Mouse (Mus musculus): Measurements from ENCODE around the gene Aff1.

Gene Aff1

DNA sequence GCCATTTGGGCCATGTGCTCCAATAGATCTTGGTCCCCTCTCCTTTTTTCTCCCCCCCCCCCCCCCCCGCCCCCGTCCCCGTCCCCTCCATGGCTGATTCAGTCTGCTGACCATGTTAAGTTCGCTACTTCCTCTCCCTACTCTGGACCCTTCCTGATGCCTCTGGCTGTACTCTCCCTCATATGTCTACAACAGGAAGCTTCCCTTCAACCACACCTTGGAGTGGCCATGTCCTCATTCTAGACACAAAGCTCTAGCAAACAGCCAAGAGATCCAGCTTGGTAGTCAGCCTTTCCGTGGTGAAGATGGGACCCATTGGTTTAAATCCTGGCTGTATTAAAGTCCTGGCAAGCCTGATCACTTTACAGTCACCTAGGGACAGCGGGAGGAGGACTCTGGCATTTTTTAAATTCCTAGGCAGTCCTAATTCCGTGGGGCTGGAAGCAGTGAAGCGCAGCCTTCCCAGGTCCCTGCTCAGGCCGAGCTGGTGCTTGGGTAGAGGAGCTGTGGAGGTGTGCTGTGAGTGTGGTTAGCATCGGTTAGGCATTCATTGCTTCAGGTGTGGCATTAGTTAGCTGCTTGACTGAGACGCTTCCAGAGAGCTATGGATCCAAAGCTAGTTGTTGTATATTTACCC, 144.1 kb downstream of the Aff1 start:
- no peak for DNase-seq (ENCODE audit: low spot score in 2 of 2)

DNA sequence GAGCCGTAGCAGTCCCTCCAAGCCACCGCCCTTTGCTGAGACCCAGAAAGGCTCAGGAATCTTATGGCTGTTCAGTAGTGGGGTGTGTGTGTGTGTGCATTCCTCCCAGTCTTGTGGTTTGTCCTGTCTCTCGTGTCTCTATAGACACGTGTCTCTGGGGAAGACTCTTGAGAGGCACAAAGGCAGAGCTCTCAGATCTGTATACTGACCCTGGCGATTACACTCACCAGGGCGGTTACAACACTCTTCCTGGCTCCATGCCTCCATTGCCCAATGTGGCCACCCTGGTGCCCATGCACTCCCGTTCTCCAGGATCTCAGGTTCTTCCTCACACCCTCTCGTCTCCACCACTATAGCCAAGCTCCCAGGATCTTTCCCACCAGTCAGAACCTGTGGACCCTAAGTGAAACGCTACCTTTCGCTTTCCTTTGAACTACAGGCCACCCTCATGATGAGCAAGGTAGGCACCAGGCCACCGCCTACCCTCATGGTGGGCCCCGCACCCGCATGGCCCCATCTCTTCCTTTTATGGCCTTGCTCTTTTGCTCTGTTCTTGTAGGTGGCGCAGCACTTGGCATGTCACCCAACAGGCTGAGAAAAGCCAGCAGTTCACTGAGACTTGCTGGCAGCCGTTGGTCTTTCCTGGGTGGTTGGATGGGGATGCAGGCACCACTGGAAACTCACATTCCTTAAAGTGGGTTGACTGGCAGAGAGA, 146.5 kb downstream of the Aff1 start:
- no peak for DNase-seq (ENCODE audit: low spot score in 2 of 2)

- no peak for DNase-seq (ENCODE audit: low spot score in 2 of 2)
Measured at GRCm38 (mm10) chr5:103839265-103839626, 147.1 kb downstream of the Aff1 start.

DNA sequence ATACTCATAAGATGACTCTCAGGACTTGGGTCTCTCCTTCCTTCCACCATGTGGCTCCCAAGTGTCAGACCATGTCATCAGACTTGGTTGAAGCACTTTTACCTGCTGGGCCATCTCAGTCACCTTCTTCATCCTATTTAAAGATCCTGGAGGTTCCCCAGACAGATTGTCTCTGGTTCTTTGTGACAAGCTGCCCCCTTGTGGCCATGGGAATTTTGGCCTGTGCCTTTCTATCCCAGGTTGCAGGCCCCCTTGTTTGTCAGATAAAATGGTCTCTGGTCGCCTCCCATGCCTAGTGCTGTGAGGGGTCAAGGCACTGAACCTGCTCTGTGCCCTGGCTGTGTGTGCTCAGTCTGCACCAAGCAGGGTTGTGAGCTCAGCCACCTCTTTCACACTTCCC, 151.8 kb downstream of the Aff1 start:
- DNase-seq (ENCODE audit: low spot score in 2 of 2) = peak in 1 of 2 experiments; percentile 63

GRCm38 (mm10) chr5:103845418-103846153, 153.4 kb downstream of the Aff1 start:
- peak in 1 of 2 experiments; percentile 84 for DNase-seq (ENCODE audit: low spot score in 2 of 2)

DNA sequence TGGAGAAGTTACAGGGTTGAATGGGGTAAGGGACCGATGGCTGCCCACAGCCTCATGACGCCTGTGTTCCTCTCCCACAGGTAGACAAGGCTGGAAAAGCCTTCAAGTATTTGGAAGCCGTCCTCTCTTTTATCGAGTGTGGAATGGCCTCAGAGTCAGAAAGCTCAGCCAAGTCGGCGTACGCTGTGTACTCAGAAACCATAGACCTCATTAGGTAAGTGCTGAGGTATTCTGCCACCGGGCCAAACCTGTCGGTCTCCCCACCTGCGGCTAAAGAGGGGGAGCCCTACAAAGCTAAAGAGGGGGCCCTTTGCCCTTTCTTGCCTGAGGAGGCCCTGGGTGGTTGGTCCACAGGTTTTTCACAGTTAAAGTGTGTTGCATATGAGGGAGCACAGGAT, 154.0 kb downstream of the Aff1 start:
- no peak for DNase-seq (ENCODE audit: low spot score in 2 of 2)

GRCm38 (mm10) chr5:103846609-103847008, 154.4 kb downstream of the Aff1 start:
- DNase-seq (ENCODE audit: low spot score in 2 of 2) = no peak

GRCm38 (mm10) chr5:103848546-103848945, 156.4 kb downstream of the Aff1 start:
- no peak for DNase-seq (ENCODE audit: low spot score in 2 of 2)

DNA sequence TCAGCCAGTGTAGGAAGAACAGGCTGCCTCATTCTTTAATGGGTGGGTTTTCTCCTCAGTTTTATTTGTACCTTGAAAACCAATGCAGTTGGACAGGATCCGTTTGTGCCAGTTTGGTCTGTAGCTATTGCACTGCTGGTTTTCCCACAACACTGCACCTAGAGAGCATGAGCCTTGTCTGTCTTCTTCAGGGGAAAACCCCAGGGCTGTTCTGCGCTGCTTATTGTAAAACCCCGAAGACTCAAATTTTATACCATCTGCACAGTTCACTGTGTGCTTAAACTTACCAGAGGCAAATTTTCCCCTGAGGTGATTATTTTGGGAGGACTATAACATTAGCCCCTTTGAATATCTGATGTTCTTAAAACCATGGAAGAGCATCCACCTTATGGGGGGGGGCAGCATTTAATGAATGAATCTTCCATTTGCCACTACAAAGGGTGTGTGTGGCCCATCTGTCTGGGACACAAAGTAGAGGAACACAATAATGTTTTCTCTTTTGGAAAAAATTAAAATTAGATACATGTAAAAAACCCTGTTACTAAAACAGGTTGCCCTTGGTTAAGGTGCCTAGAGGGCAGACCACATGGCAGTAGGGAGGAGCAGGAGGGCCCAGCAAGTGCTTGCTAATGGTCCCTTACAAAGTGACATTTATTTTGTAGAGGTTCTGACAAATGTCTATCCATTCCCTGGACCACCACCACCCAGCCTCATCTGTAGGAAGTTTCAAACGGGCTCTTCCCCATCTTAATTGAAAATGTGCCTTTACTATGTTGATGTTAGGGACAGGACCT, 160.8 kb downstream of the Aff1 start:
- no peak for DNase-seq (ENCODE audit: low spot score in 2 of 2)

GRCm38 (mm10) chr5:103854041-103854806, 162.1 kb downstream of the Aff1 start:
- DNase-seq (ENCODE audit: low spot score in 2 of 2) = peak in 1 of 2 experiments; percentile 50

DNA sequence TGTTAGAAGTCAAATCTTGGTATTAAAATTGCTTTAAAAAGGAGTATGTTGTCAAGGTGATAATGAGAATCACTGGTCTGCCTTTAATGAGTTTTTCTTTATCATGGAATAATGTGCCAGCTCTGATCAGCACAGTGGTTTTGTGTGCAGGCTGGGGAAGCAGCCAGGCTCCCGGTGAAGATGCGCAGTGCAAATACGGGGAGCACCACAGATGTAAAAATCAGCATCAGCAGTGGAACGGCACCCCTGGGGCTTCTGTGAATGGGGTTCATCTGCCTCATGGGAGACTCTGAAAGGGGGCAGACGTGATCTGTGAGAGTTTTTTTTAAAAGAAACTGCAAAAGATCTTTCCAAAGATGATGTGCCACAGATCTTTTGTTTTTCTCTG, 162.6 kb downstream of the Aff1 start:
- DNase-seq (ENCODE audit: low spot score in 2 of 2) = no peak

DNA sequence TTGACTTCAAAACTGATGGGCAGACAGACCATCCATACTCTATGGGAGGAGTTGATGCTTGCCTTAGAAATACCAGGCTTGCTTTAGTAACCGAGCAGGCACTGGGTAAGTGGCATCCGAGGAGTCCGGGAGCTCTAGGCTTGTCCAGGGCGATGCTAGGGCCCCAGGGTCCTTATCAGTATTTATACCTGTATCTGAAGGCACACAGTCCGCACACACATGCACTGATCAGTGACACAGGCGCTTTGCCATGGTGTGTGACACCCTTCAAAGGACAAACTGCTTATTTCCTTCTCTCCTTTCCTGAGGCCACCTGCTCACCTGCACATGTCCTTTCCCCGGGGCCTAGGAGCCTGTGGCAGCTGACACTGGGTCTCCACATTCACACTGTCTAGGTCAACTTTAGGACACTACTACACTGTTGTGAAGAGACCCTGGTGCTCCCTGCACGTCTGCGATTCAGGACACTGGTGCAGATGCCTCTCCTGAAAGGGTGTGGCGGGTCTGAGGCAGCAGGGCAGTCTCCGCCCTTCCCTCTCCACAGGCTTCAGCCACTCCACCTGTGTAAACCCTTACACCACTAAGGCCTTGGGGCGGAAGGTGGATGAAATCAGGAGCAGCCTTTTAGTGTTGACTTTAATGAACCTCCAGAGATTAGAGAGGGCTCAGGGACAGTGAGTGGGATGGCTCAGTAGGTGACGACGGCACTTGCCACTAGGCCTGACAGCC, 163.5 kb downstream of the Aff1 start:
- DNase-seq (ENCODE audit: low spot score in 2 of 2) = no peak

DNA sequence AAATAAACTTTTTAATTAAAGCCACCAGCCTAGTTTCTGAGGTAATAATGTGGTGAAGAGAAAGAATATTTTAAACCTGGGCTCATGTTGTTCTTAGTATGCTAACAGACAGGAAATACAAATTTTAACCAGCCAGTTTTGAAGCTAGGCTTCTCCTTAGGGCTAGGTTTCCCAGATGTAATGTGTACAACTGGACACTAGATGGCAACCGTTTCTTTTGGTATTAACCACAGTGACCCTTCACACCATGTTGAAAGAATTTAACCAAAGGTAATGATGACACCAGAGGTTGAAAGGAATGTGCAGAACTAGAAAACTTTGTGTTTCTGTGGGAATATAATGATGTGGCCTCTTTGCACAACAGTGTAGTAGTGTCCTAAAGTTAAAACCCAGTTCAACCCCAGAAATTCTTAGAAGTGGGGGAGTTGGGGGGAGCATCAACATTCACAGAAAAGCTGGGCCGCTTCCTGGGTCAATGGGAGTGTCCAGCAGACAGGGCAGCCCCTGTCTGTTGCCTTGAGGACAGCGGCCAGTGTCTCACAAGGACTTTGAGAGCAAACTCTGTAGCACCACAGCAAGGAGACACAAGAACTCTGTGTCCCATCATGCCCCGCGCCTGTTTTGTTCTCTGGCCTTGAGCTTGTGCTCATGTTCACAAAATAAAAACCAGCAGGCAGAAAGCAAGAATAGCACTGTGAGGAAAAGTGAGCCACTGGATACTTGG, 164.3 kb downstream of the Aff1 start:
- no peak for DNase-seq (ENCODE audit: low spot score in 2 of 2)

DNA sequence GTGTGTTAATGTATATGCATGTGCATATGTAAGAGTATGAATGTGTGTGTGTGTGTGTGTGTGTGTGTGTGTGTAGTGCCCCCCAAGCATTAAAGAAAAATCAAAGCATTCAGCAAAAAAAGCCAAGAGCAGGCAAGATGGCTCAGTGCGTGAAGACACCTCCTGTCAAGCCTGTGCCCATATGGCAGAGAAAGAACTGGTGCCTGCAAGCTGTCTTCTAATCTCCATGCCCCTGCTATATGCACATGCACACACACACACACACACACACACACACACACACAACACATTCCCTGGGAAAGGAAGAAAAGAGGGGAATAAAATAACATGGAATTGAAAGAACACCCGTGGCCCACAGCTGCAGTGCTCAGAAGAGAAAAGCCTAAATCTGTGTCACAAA, 165.0 kb downstream of the Aff1 start:
- DNase-seq (ENCODE audit: low spot score in 2 of 2) = no peak

- DNase-seq (ENCODE audit: low spot score in 2 of 2) = no peak
Measured at GRCm38 (mm10) chr5:103860622-103861021, 168.4 kb downstream of the Aff1 start.

GRCm38 (mm10) chr5:103863759-103864158, 171.6 kb downstream of the Aff1 start:
- no peak for DNase-seq (ENCODE audit: low spot score in 2 of 2)

DNA sequence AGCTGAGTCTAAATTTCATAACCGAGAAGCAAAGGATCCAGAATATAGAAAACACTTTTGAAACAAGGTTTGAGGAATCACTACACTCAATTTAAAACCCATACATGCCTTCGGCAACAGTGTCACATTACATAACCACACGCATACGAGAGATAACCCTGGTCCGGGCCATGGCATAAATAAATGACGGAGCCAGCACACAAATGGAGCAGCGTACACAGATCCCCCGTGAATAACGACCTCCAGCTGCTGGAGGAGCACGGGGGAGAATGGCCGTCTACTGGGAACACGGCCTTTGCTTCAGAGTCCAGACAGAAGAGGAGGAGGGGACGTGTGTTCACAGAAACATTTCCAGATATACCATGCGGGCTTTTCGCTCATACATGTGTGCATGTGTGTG, 197.6 kb downstream of the Aff1 start:
- DNase-seq (ENCODE audit: low spot score in 2 of 2) = no peak

DNA sequence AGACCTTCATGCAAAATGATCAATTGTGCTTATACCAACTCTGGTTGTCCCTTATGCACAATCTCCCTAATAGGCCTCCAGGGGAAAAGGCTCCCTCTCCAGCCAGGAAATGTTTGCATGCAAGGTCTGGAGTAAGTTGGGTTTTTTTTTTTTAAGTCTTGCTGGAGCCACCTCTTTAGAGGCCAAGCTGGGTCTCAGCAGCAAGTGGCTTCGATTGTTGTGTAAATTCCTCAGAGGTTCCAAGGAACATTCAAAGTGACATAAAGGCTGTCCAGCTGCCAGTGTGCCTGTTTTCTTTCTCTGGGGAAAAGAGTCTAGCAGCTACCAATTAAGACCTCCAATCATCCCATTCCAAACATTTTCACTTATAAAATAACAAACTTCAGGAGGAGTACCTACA, 206.1 kb downstream of the Aff1 start:
- no peak for DNase-seq (ENCODE audit: low spot score in 2 of 2)
